Mouse (Mus musculus): ENCODE results near the gene Rbm42.

DNA sequence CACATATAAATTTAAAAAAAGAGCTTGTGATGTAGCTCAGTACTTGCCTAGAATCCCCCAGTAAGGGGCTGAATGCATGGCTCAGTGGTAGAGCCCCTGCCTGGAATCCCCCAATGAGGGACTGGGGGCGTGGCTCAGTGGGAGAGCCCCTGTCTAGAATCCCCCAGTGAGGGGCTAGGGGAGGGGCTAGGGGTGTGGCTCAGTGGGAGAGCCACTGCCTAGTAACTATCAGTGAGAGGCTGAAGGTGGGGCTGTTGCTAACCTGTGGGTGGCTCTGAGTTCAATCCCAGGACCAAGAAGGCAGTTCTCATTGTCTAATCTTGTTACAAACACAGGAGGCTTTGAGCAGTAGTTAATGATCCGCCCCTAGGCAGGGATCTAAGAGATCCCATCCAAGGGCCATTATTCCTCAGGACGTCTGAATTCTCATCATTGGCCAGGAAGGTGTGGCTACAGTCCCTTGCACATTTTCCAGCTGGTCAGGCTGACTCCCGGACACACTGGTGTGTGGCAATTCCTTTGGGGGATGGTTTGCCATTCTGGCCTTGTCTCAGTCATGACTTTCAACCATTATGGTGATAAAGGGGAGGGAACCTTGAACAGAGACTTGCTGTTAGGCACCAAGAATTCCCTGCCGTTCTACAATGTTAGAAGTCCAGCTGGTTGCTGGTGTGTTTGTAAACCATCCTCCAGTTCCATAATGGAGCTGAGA is 34.9 kb downstream of the Rbm42 start:
- TF ChIP-seq CTCF (IDR thresholded peaks at IDR 0.05; ENCODE audit: low read depth): no peak
- no peak for TF ChIP-seq EP300 (IDR thresholded peaks at IDR 0.05; ENCODE audit: low read depth)

Data from heart, postnatal 0 days (tissue).